Mouse (Mus musculus) liver, embryonic 14.5 days (tissue): ENCODE measurements at regions not wholly inside any gene's neighbourhood (a gene's known extent, or its start where the extent isn't known, plus 50 kb on each side); places are given as distances from the start of the nearest gene placed in this dataset.

Experiments used
- CTCF ChIP-seq: IDR thresholded peaks from 2 replicates; pipeline ENCODE4 v1.5.1; 2016; ENCODE audit warnings: antibody characterized with exemption, low read depth, control low read depth
- EP300 ChIP-seq: IDR thresholded peaks from 2 replicates; pipeline ENCODE4 v1.6.1; 2016; ENCODE audit warnings: antibody characterized with exemption, low read depth

GRCm38 (mm10) chr2:131717561-131717960, 142.0 kb downstream of the Erv3 start:
- TF ChIP-seq CTCF, result no peak
- TF ChIP-seq EP300, result no peak
